Mouse (Mus musculus) gastrocnemius, postnatal 4 days (tissue): ENCODE results near the gene Med19. TPM values are rescaled to one million over a fixed set of nuclear protein-coding genes. Genes with fewer than 3 reads are reported as not detected.
"Not testable (repeated sequence)": the region's sequence is repeated elsewhere in the genome, so short reads cannot be mapped to it uniquely, and the experiment has no call there.

Source experiments
- DNase-seq, 2 experiments: peaks; one replicate each; pipeline ENCODE4 v3.0.0; 2021 to 2022; ENCODE audit warnings: low spot score in 2 of 2, mixed read lengths in 2 of 2
- total RNA-seq, 2 experiments: library from RNA; stranded (reverse); gene quantifications; 2 replicates each; pipeline ENCODE4 v1.2.3; 2021

Med19 gene
- total RNA-seq, 2 experiments from 2014 or later, result 17.8 to 19.3 TPM

GRCm38 (mm10) chr2:84716423-84717355, 38.5 kb downstream of the Med19 start:
- no peak for DNase-seq

- DNase-seq, result no peak
Observed at GRCm38 (mm10) chr2:84717357-84717756, 39.2 kb downstream of the Med19 start.

- no peak for DNase-seq
Observed at GRCm38 (mm10) chr2:84720718-84721117, 42.5 kb downstream of the Med19 start.

- DNase-seq, result no peak
Observed at GRCm38 (mm10) chr2:84721182-84721581, 43.0 kb downstream of the Med19 start.

GRCm38 (mm10) chr2:84723856-84724255, 45.7 kb downstream of the Med19 start:
- DNase-seq, result no peak

GRCm38 (mm10) chr2:84725770-84726169, 47.6 kb downstream of the Med19 start:
- DNase-seq, result no peak

GRCm38 (mm10) chr2:84726716-84727115, 48.5 kb downstream of the Med19 start:
- DNase-seq, result no peak

GRCm38 (mm10) chr2:84727172-84727858, 49.1 kb downstream of the Med19 start, which contains the start of gene Clp1:
Gene Clp1, minus strand, starts transcription at chr2:84727350.
- DNase-seq, result peak; percentile 87 to 95

- DNase-seq, result not testable (repeated sequence)
Observed at GRCm38 (mm10) chr2:84728191-84728590, 50.0 kb downstream of the Med19 start.

GRCm38 (mm10) chr2:84731206-84731605, 53.0 kb downstream of the Med19 start:
- DNase-seq, result no peak

- no peak for DNase-seq
Observed at GRCm38 (mm10) chr2:84732394-84732793, 54.2 kb downstream of the Med19 start.

GRCm38 (mm10) chr2:84733579-84734300, 55.5 kb downstream of the Med19 start, which contains the start of gene Ypel4:
Gene Ypel4, plus strand, starts transcription at chr2:84734058.
- DNase-seq, result no peak

GRCm38 (mm10) chr2:84734351-84734864, 56.2 kb downstream of the Med19 start:
- no peak for DNase-seq

GRCm38 (mm10) chr2:84734919-84735318, 56.7 kb downstream of the Med19 start:
- DNase-seq, result no peak

GRCm38 (mm10) chr2:84735346-84735920, 57.2 kb downstream of the Med19 start:
- DNase-seq, result no peak

GRCm38 (mm10) chr2:84736312-84737161, 58.3 kb downstream of the Med19 start:
- no peak for DNase-seq

GRCm38 (mm10) chr2:84737451-84737925, 59.3 kb downstream of the Med19 start:
- DNase-seq, result no peak
